Mouse (Mus musculus): ENCODE results near the gene Myo18a. TPM values are rescaled to one million over a fixed set of nuclear protein-coding genes. Genes with fewer than 3 reads are reported as not detected.

Gene Myo18a
- polyA plus RNA-seq, 1 experiment from 2014 or later, result 21.6 TPM

DNA sequence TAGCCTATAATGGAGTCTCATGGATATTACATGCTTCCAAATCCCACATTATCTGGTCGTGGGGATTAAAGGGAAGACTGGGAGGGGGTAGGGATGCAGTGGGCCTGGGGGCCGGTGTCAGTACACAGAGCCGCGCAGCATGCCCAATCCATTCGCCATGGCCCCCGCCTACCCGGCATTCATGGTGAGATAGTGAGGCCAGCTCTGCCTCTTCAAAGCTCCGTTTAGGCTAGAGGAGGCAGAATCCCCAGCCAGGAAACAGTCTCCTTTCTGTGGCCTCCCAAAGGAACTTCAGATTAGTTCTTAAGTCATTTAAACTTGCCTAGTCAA, 122.2 kb downstream of the Myo18a start:
- Histone ChIP-seq H3K4me3 (ENCODE audit: low read depth, low read length) (no peak overlapping the region), H3K36me3 (ENCODE audit: insufficient read depth, low read length) (no peaks in the 10 kb centered on the region), H3K27me3 (replicated peaks; ENCODE audit: insufficient read depth, low read length) (no peaks in the 10 kb centered on the region), H3K27ac (ENCODE audit: low read length) (no peak overlapping the region), H3K4me1 (ENCODE audit: insufficient read depth, low read depth, low read length) (no peaks in the 10 kb centered on the region), H3K4me2 (replicated peaks; ENCODE audit: low read depth, low read length) (no peak overlapping the region), H3K9ac (replicated peaks; ENCODE audit: low read depth) (no peak overlapping the region), H3K9me3 (ENCODE audit: low read length) (no peaks in the 10 kb centered on the region)
- 59% methylated on average over 8 of the region's 8 CpGs for WGBS
- DNase-seq (ENCODE audit: low spot score) (no peak), ATAC-seq (no peak)
- TF ChIP-seq EP300 (IDR thresholded peaks at IDR 0.05), result no peak
- TF ChIP-seq CTCF (IDR thresholded peaks at IDR 0.05), result no peak

DNA sequence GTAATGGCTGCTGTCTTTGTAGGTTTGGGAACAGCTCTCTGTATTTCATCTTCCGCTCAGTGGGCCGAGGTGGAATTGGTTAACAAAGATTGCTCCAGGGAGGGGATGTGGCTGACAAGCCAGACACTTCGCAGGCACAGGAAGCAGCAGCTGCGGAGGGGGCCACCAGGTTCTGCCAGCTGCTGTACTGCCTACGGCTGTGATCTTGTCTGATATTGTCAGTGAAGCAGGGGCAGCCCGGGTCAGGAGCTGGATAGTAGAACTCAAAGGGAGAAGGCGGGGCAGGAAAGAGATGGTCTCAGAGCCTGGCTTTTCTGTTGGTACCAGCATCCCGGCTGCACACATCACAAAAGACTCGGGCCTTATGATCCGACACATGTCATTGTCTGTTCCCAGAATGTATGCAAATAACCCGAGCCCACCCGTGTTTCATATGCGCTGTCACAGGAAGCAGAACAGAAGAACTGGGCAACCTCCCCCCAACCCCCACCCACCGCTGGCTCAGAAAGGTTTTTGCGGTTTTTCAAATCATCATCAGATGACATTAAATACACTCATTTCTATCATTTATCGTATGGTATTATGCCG, 124.4 kb downstream of the Myo18a start:
- H3K36me3 ChIP-seq (ENCODE audit: insufficient read depth, low read length), result no peaks in the 10 kb centered on the region
- no peaks in the 10 kb centered on the region for H3K4me1 ChIP-seq (ENCODE audit: insufficient read depth, low read depth, low read length)
- no peak overlapping the region for H3K9ac ChIP-seq (replicated peaks; ENCODE audit: low read depth)
- ATAC-seq (no peak), DNase-seq (ENCODE audit: low spot score) (no peak)
- H3K27me3 ChIP-seq (replicated peaks; ENCODE audit: insufficient read depth, low read length), result no peaks in the 10 kb centered on the region
- H3K27ac ChIP-seq (ENCODE audit: low read length), result no peak overlapping the region
- 44% methylated on average over 17 of the region's 17 CpGs for WGBS
- no peak for TF ChIP-seq EP300 (IDR thresholded peaks at IDR 0.05)
- TF ChIP-seq CTCF (IDR thresholded peaks at IDR 0.05), result no peak
- no peak overlapping the region for H3K4me3 ChIP-seq (ENCODE audit: low read depth, low read length)
- no peaks in the 10 kb centered on the region for H3K9me3 ChIP-seq (ENCODE audit: low read length)
- H3K4me2 ChIP-seq (replicated peaks; ENCODE audit: low read depth, low read length), result no peak overlapping the region

DNA sequence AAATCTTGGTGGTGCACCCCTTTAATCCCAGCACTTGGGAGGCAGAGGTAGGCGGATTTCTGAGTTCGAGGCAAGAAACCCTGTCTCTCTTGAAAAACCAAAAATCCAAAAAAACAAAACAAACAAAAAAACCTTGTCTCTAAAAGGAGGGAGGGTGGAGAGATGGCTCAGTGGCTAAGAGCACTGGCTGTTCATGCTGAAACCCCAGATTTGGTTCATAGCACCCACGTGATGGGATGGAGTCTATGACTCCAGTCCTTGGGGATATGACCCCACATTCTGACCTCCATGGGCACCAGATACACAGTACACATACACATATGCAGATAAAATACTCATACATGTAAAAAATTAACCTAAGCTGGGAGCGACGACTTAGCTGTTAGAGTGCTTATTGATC, 125.8 kb downstream of the Myo18a start:
- Histone ChIP-seq H3K36me3 (ENCODE audit: insufficient read depth, low read length) (no peaks in the 10 kb centered on the region), H3K27me3 (replicated peaks; ENCODE audit: insufficient read depth, low read length) (no peaks in the 10 kb centered on the region), H3K4me1 (ENCODE audit: insufficient read depth, low read depth, low read length) (peaks cover 4% of the 10 kb centered on the region; the same call in 1 of the 2 replicates), H3K4me3 (ENCODE audit: low read depth, low read length) (no peak overlapping the region), H3K4me2 (replicated peaks; ENCODE audit: low read depth, low read length) (no peak overlapping the region), H3K9ac (replicated peaks; ENCODE audit: low read depth) (no peak overlapping the region), H3K27ac (ENCODE audit: low read length) (no peak overlapping the region), H3K9me3 (ENCODE audit: low read length) (no peaks in the 10 kb centered on the region)
- ATAC-seq (no peak), DNase-seq (ENCODE audit: low spot score) (no peak)
- 82% methylated on average over 5 of the region's 5 CpGs for WGBS
- TF ChIP-seq CTCF (IDR thresholded peaks at IDR 0.05) (no peak), EP300 (IDR thresholded peaks at IDR 0.05) (no peak)

DNA sequence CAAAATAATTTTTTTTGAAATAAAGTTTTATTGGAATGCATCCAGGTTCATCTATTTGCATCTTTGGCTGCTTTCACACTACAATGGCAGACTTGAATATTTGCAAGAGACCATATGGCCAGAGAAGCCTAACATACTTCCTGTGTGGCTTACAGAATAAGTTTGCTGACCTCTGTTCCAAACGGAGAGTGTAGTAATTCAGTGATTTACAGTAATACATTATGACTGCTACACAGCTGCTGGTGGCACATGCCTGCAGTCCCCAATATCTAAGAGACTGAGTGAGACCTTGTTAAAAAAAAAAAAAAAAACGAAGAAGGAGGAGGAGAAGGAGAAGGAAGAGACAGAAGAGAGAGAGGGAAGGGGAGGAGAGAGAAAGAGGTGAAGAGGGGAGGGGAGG, 126.4 kb downstream of the Myo18a start:
- Histone ChIP-seq H3K4me3 (ENCODE audit: low read depth, low read length) (no peak overlapping the region), H3K9ac (replicated peaks; ENCODE audit: low read depth) (no peak overlapping the region), H3K4me1 (ENCODE audit: insufficient read depth, low read depth, low read length) (peaks cover 4% of the 10 kb centered on the region; the same call in 1 of the 2 replicates), H3K36me3 (ENCODE audit: insufficient read depth, low read length) (no peaks in the 10 kb centered on the region), H3K27ac (ENCODE audit: low read length) (no peak overlapping the region), H3K4me2 (replicated peaks; ENCODE audit: low read depth, low read length) (no peak overlapping the region), H3K9me3 (ENCODE audit: low read length) (no peaks in the 10 kb centered on the region), H3K27me3 (replicated peaks; ENCODE audit: insufficient read depth, low read length) (no peaks in the 10 kb centered on the region)
- WGBS, result 13% methylated on average over 1 of the region's 2 CpGs
- TF ChIP-seq EP300 (IDR thresholded peaks at IDR 0.05) (no peak), CTCF (IDR thresholded peaks at IDR 0.05) (no peak)
- ATAC-seq, result no peak
- no peak for DNase-seq (ENCODE audit: low spot score)

DNA sequence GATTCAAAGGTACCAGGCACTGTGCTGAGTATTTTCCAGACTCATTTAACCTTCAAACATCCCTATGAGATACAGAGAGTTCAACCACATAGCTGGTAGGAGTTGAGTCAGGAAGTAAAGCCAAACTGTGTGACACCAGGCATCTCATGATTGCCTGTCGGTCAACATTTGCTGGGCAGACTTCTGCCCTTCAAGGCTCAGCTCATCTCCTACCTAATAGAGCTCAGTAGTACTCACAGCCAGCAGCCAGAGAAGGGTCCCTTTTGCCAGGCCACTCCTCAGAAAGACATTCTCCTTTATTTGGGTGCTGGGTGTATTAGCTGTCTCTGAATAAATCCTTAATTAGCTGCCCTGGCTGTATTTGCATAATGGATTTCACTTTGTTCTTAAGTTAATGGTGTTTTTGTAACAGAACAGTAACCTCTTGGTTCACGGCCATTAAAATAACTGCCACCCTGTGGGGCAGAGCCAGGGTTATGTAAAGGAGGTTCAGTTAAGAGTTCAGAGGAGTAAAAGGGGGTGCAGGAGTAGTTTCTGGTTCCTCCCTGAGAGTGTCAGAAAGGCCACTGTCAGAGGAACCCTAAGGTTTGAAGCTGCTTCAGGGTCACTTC, 127.7 kb downstream of the Myo18a start:
- H3K9ac ChIP-seq (replicated peaks; ENCODE audit: low read depth), result no peak overlapping the region
- no peak overlapping the region for H3K27ac ChIP-seq (ENCODE audit: low read length)
- H3K4me3 ChIP-seq (ENCODE audit: low read depth, low read length), result no peak overlapping the region
- TF ChIP-seq EP300 (IDR thresholded peaks at IDR 0.05), result no peak
- no peak for TF ChIP-seq CTCF (IDR thresholded peaks at IDR 0.05)
- no peak overlapping the region for H3K4me2 ChIP-seq (replicated peaks; ENCODE audit: low read depth, low read length)
- H3K27me3 ChIP-seq (replicated peaks; ENCODE audit: insufficient read depth, low read length), result no peaks in the 10 kb centered on the region
- no peaks in the 10 kb centered on the region for H3K36me3 ChIP-seq (ENCODE audit: insufficient read depth, low read length)
- WGBS, result 81% methylated on average over 2 of the region's 2 CpGs
- peaks cover 4% of the 10 kb centered on the region; the same call in 1 of the 2 replicates for H3K4me1 ChIP-seq (ENCODE audit: insufficient read depth, low read depth, low read length)
- ATAC-seq, result no peak
- no peak for DNase-seq (ENCODE audit: low spot score)
- H3K9me3 ChIP-seq (ENCODE audit: low read length), result no peaks in the 10 kb centered on the region

DNA sequence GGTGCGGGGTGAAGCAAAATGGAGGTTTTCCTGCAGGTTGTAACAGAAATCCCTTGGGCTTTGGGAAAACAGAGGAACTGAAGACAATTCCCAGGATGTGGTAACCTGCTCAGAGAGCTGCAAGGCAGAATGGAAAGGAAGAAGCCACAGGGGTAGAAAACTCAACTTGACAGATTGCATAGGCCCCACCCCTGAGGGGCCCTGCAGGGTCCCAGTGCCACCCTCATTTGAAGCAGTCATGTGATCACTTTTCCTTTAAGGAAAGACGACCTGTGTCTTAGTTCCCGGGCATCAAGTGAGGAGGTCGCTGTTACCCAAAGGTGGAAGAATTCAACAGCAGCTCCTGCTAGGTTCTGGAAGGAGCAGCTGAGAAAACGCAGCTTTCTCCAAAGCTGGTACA, 129.8 kb downstream of the Myo18a start:
- Histone ChIP-seq H3K27me3 (replicated peaks; ENCODE audit: insufficient read depth, low read length) (no peaks in the 10 kb centered on the region), H3K9me3 (ENCODE audit: low read length) (no peaks in the 10 kb centered on the region), H3K9ac (replicated peaks; ENCODE audit: low read depth) (no peak overlapping the region), H3K4me1 (ENCODE audit: insufficient read depth, low read depth, low read length) (peaks cover 9% of the 10 kb centered on the region; the same call in 1 of the 2 replicates), H3K27ac (ENCODE audit: low read length) (no peak overlapping the region), H3K4me3 (ENCODE audit: low read depth, low read length) (no peak overlapping the region), H3K36me3 (ENCODE audit: insufficient read depth, low read length) (no peaks in the 10 kb centered on the region), H3K4me2 (replicated peaks; ENCODE audit: low read depth, low read length) (no peak overlapping the region)
- TF ChIP-seq EP300 (IDR thresholded peaks at IDR 0.05) (no peak), CTCF (IDR thresholded peaks at IDR 0.05) (no peak)
- WGBS, result 33% methylated on average over 5 of the region's 5 CpGs
- DNase-seq (ENCODE audit: low spot score) (no peak), ATAC-seq (no peak)

Data from lung, postnatal 0 days (tissue).